Mouse (Mus musculus) heart, embryonic 11.5 days (tissue): ENCODE data around the gene Thoc5. TPM values are rescaled to one million over a fixed set of nuclear protein-coding genes. Genes with fewer than 3 reads are reported as not detected.

ENCODE experiments used
- ATAC-seq: fragments of 200-750 bp; cut with Nextera tagmentation; replicated peaks from 2 replicates; pipeline ENCODE4 v1.8.0; 2017; ENCODE audit warnings: moderate library complexity; ENCODE audit not compliant: insufficient number of reproducible peaks, low FRiP score, low TSS enrichment
- H3K27ac ChIP-seq: fragments of 300-500 bp; sonication (generic); 2 replicates; pipeline ENCODE4 v1.5.1; 2014; ENCODE audit warnings: mild to moderate bottlenecking, low read depth, low read length
- H3K27me3 ChIP-seq: fragments of 300-500 bp; sonication (generic); 2 replicates; pipeline ENCODE4 v1.6.1; 2014; ENCODE audit warnings: mild to moderate bottlenecking, low read length, mixed read lengths; ENCODE audit not compliant: control insufficient read depth, insufficient read depth
- H3K36me3 ChIP-seq: fragments of 300-500 bp; sonication (generic); 2 replicates; pipeline ENCODE4 v1.6.1; 2014; ENCODE audit warnings: mild to moderate bottlenecking, low read length, moderate library complexity, mixed read lengths; ENCODE audit not compliant: control insufficient read depth, insufficient read depth
- H3K4me1 ChIP-seq: fragments of 300-500 bp; sonication (generic); 2 replicates; pipeline ENCODE4 v1.6.1; 2014; ENCODE audit warnings: low read length; ENCODE audit not compliant: control insufficient read depth, insufficient read depth
- H3K4me2 ChIP-seq: fragments of 300-500 bp; sonication (generic); 2 replicates; pipeline ENCODE4 v1.6.1; 2014; ENCODE audit warnings: mild to moderate bottlenecking, moderate library complexity
- H3K4me3 ChIP-seq: fragments of 300-500 bp; sonication (generic); 2 replicates; pipeline ENCODE4 v1.5.1; 2014; ENCODE audit warnings: low read depth, low read length
- H3K9ac ChIP-seq: fragments of 300-500 bp; sonication (generic); 2 replicates; pipeline ENCODE4 v1.6.1; 2014; ENCODE audit warnings: mild to moderate bottlenecking, low read depth, low read length, moderate library complexity
- H3K9me3 ChIP-seq: fragments of 300-500 bp; sonication (generic); replicated peaks from 2 replicates; pipeline ENCODE4 v1.6.1; 2016; ENCODE audit warnings: low read length; ENCODE audit not compliant: control insufficient read depth
- WGBS: fragments of 180-500 bp; shearing (Covaris S2); extraction: QIAGEN DNeasy Blood & Tissue Kit; methylation state at CpG from one replicate; pipeline ENCODE4 v1.1.7; 2014; ENCODE audit not compliant: insufficient replicate concordance; 5-methylcytosine and 5-hydroxymethylcytosine counted together
- polyA plus RNA-seq: library from polyadenylated mRNA; unstranded; fragments of >200 nt; fragmentation: Nextera tagmentation; extraction: Ambion mirVana; gene quantifications from 2 replicates; pipeline ENCODE4 v1.2.1, GENCODE M21; 2014

Thoc5 gene
- polyA plus RNA-seq, 1 experiment from 2014 or later = 28.1 TPM

DNA sequence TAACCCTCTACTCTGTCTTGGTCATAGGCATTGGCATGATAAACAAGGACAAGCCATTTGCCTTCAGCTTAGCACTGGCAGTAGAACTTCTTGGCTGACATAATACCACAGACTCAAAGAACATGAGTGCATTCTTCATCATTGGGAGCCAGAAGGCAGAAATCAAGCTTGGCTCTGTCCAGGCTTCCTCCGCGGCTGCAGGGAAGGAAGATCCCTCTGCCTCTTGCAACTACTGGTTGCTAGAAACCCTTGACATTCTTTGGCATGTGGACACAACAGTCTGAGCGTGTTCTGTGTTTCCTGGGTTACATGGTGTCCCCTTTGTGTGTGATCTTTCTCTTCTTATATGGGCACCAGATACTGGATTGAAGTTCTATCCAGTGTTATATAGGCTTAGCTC lies 8.1 kb upstream of the Thoc5 start:
- Histone ChIP-seq H3K4me3 (no peak overlapping the region), H3K27me3 (no peaks in the 10 kb centered on the region), H3K4me1 (peaks cover 5% of the 10 kb centered on the region), H3K36me3 (no peaks in the 10 kb centered on the region; the same call in 1 of the 2 replicates), H3K4me2 (no peak overlapping the region), H3K27ac (no peak overlapping the region), H3K9ac (no peak overlapping the region), H3K9me3 (no peaks in the 10 kb centered on the region)
- 81% methylated on average over 3 of the region's 3 CpGs for WGBS
- ATAC-seq = no peak

DNA sequence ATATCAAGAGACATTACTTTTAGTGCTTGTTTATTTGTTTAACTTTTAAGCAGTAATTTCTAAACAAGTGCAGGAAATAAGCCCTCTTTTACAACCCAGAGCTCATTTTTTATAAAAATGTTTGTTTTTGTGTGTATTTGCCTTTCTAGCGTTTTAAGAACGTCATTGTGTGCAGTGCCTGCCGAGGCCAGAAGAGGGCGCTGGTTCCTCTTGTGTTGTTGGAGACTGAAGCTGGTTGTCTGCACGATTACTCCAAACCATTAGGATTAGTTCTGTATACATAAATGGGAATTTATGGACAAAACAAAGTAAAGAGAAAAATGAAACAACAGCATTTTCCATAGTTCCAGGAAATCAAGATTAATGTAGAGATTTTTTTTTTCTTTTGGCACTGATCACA lies 5.3 kb downstream of the Thoc5 start:
- no peak overlapping the region for H3K27ac ChIP-seq
- H3K4me2 ChIP-seq = no peak overlapping the region
- WGBS = 68% methylated on average over 5 of the region's 5 CpGs
- no peak overlapping the region for H3K4me3 ChIP-seq
- H3K9me3 ChIP-seq = no peaks in the 10 kb centered on the region
- peaks cover 4% of the 10 kb centered on the region for H3K4me1 ChIP-seq
- no peaks in the 10 kb centered on the region for H3K27me3 ChIP-seq
- H3K36me3 ChIP-seq = peaks cover 16% of the 10 kb centered on the region; the same call in 1 of the 2 replicates
- H3K9ac ChIP-seq = no peak overlapping the region
- ATAC-seq = no peak

DNA sequence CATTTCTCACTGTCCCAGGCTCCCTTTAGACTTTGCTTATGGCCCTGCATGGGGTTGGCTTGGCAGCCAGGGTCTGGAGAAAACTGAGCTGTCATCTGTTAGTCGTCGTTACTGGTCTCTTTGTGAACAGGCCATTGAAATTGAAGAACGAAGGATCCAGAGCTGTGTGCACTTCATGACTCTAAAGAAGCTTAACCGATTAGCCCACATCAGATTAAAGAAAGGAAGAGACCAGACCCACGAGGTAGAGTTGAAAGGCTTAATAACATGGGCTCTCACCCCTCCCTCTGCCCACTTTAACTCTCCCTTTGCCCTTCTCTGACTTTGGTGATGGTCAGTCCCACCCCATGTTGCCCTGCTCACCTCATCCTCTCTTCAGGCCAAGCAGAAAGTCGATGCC lies 6.8 kb downstream of the Thoc5 start:
- ATAC-seq = no peak
- no peaks in the 10 kb centered on the region for H3K27me3 ChIP-seq
- H3K27ac ChIP-seq = no peak overlapping the region
- no peak overlapping the region for H3K4me3 ChIP-seq
- H3K4me2 ChIP-seq = no peak overlapping the region
- peaks cover 16% of the 10 kb centered on the region; the same call in 1 of the 2 replicates for H3K36me3 ChIP-seq
- H3K4me1 ChIP-seq = no peaks in the 10 kb centered on the region
- H3K9ac ChIP-seq = no peak overlapping the region
- no peaks in the 10 kb centered on the region for H3K9me3 ChIP-seq
- 90% methylated on average over 6 of the region's 6 CpGs for WGBS

DNA sequence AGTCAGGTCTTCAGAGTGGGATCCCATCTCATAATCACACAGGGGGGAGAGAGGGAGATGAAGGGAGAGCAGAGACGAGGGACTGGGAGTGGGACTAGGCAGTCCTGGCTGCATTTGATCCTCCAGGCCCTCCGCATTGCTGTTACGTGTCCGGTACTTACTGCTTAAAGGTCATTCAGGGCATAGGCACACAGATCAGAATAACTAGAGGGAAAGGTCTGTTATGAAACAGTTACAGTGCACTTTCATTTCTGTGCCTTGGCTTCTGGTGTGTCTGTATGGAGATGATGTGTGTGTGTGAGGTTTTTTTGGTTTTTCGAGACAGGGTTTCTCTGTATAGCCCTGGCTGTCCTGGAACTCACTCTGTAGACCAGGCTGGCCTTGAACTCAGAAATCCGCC lies 11.1 kb downstream of the Thoc5 start:
- Histone ChIP-seq H3K4me1 (no peaks in the 10 kb centered on the region), H3K9me3 (no peaks in the 10 kb centered on the region), H3K36me3 (peaks cover 17% of the 10 kb centered on the region), H3K27me3 (no peaks in the 10 kb centered on the region), H3K9ac (no peak overlapping the region), H3K4me2 (no peak overlapping the region), H3K27ac (no peak overlapping the region), H3K4me3 (no peak overlapping the region)
- WGBS = 89% methylated on average over 6 of the region's 6 CpGs
- ATAC-seq = no peak

DNA sequence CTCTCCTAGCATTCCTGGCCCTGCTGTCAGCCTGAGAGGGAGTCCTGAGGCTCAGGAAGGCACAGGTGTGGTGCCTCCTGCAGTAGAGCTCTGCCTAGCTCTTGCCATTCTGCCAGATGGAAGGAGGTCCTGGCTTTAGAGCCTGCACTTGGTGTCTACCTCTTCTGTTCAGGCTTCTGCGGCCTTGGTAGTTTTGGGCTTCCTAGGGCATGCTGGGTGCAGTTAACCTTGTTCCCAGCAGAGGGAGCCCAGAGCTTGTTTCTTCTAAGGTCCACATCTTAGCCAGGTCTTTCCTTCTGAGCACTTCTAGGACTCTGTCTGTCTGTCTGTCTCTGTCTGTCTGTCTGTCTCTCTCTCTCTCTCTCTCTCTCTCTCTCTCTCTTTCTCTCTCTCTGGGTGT lies 20.9 kb downstream of the Thoc5 start:
- Histone ChIP-seq H3K4me1 (no peaks in the 10 kb centered on the region), H3K27me3 (no peaks in the 10 kb centered on the region), H3K4me3 (no peak overlapping the region), H3K27ac (no peak overlapping the region), H3K9me3 (no peaks in the 10 kb centered on the region), H3K9ac (no peak overlapping the region), H3K36me3 (peaks cover 23% of the 10 kb centered on the region), H3K4me2 (no peak overlapping the region)
- ATAC-seq = no peak
- WGBS = 22% methylated on average over 1 of the region's 1 CpGs

DNA sequence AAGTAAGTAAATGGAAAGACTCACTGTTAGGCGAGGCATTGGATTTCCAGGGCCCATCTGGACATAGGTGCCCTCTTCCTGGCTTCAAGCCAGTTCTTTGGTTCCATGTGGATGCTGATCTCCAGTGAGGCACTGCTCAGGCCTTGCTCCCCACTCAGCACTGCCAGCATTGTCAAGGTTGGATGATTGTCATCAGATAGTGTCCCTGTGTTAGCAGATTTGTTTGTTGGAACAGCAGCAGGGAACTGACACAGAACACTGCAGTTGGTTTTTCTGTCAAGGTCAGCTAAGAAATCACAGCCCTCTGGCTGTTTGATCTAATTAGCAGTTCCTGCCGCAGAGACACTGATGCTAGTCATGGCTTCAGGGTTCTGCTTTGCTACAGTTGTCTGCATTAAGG lies 26.2 kb downstream of the Thoc5 start:
- ATAC-seq = no peak
- Histone ChIP-seq H3K27me3 (no peaks in the 10 kb centered on the region), H3K4me3 (no peak overlapping the region), H3K36me3 (peaks cover 30% of the 10 kb centered on the region), H3K4me1 (no peaks in the 10 kb centered on the region), H3K9me3 (no peaks in the 10 kb centered on the region), H3K9ac (no peak overlapping the region), H3K27ac (no peak overlapping the region), H3K4me2 (no peak overlapping the region)
- WGBS = 93% methylated on average over 2 of the region's 2 CpGs

DNA sequence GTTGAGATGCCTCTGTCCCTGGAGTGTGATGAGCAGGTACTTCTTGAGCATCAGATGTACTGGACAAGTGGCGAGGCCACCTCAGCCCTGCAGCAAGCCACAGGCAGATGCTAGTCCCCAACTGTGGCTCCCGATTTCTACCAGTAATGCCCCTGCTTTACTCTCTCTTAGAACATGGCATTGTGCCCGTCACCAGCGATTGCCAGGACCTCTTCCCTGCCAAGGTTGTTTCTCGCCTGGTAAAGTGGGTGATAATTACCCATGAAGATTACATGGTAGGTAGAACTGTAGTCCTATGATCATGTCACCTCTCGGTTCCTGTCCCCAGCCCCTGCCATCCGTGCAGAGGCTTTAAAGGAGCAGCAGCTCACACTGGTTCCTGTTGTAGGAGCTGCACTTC lies 26.6 kb downstream of the Thoc5 start:
- Histone ChIP-seq H3K9ac (no peak overlapping the region), H3K9me3 (no peaks in the 10 kb centered on the region), H3K36me3 (peaks cover 34% of the 10 kb centered on the region), H3K27ac (no peak overlapping the region), H3K4me2 (no peak overlapping the region), H3K4me3 (no peak overlapping the region), H3K4me1 (no peaks in the 10 kb centered on the region), H3K27me3 (no peaks in the 10 kb centered on the region)
- WGBS = 85% methylated on average over 7 of the region's 7 CpGs
- no peak for ATAC-seq

DNA sequence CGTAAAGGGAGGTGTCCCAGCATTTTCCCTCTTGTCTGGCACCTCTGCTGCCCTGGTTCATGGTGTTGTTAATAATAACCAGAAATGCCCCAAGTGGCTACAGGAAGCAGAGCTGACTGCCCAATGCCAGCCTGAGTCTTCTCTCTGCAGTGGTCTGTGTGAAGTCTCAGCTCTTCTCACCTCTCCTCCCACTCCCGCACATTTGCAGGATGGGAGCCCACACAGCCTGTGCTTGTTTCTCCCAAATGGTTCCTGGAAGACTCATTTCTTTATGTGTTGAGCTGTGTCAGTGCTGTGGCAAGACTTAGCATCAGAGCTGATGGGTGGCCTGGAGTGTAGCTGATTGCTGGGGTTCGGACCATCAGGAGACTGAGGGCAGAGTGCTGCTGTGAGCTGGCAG lies 32.1 kb downstream of the Thoc5 start:
- peaks cover 24% of the 10 kb centered on the region for H3K36me3 ChIP-seq
- H3K4me3 ChIP-seq = no peak overlapping the region
- peaks cover 25% of the 10 kb centered on the region for H3K4me1 ChIP-seq
- no peak overlapping the region for H3K9ac ChIP-seq
- H3K27me3 ChIP-seq = no peaks in the 10 kb centered on the region
- no peaks in the 10 kb centered on the region for H3K9me3 ChIP-seq
- WGBS = 79% methylated on average over 3 of the region's 3 CpGs
- H3K4me2 ChIP-seq = no peak overlapping the region
- ATAC-seq = no peak
- H3K27ac ChIP-seq = no peak overlapping the region

DNA sequence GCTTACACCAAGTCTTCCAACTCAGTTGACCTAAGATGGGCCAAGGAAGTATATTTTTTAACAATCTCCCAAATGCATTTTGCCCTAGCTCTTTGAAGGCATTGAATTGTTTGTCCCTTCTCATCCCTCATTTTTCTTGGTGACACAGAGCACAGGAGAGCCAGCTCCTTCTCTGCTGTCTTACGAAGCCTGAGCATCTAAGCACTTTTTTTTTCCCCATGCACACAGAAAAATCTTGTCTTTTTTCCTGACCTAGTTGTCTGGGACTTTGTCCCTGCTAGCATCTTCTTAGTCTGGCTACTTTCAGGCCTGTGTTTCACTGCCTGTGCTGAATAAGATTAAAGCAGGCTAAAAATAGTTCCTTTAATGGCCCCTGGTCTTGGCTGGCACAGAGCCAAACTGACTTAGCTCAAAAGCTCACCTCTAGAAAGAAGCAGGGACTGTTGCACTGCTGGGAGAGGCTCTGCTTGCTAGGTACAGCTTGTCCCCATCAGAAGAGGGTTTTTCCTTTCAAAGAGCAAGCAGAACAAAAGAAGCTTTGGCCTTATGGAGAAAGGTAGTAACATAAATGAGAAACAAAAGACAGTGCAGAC lies 36.0 kb downstream of the Thoc5 start:
- no peaks in the 10 kb centered on the region for H3K9me3 ChIP-seq
- 24% methylated on average over 1 of the region's 1 CpGs for WGBS
- H3K27ac ChIP-seq = peak overlapping the region; percentile 83
- H3K4me2 ChIP-seq = 0 out of 2 replicates have a peak overlapping the region, but pooled peaks have one; percentile 2
- ATAC-seq = peak; percentile 39; the same call in 1 of the 2 replicates
- H3K27me3 ChIP-seq = no peaks in the 10 kb centered on the region
- peaks cover 11% of the 10 kb centered on the region for H3K36me3 ChIP-seq
- peak overlapping the region; percentile 47; the same call in 1 of the 2 replicates for H3K9ac ChIP-seq
- no peak overlapping the region for H3K4me3 ChIP-seq
- peaks cover 26% of the 10 kb centered on the region for H3K4me1 ChIP-seq
